Mouse (Mus musculus) layer of hippocampus, adult 18-20 months (tissue): Measurements from ENCODE around the gene Pkhd1. TPM values are rescaled to one million over a fixed set of nuclear protein-coding genes. Genes with fewer than 3 reads are reported as not detected.
"Not testable (repeated sequence)": the region's sequence is repeated elsewhere in the genome, so short reads cannot be mapped to it uniquely, and the experiment has no call there.

Experiments used
- DNase-seq, 2 experiments: peaks; one replicate each; pipeline ENCODE4 v3.0.0; 2022; ENCODE audit warnings: low spot score in 2 of 2
- total RNA-seq, 2 experiments: library from RNA; stranded (reverse); gene quantifications; 2 replicates each; pipeline ENCODE4 v1.2.3; 2021

Pkhd1 gene
- total RNA-seq, 2 experiments from 2014 or later: 0.02 to 0.20 TPM

- no peak for DNase-seq
Measured at GRCm38 (mm10) chr1:20302187-20302942, 315.5 kb downstream of the Pkhd1 start.

GRCm38 (mm10) chr1:20301631-20302030 is 316.2 kb downstream of the Pkhd1 start:
- peak; percentile 61 to 82 for DNase-seq

GRCm38 (mm10) chr1:20288696-20289095 is 329.2 kb downstream of the Pkhd1 start:
- no peak for DNase-seq

GRCm38 (mm10) chr1:20260403-20260802 is 357.5 kb downstream of the Pkhd1 start:
- DNase-seq: no peak

GRCm38 (mm10) chr1:20248169-20248568 is 369.7 kb downstream of the Pkhd1 start:
- no peak for DNase-seq

GRCm38 (mm10) chr1:20216681-20217080 is 401.2 kb downstream of the Pkhd1 start:
- no peak for DNase-seq

GRCm38 (mm10) chr1:20190444-20190843 is 427.4 kb downstream of the Pkhd1 start:
- DNase-seq: no peak

- DNase-seq: no peak
Measured at GRCm38 (mm10) chr1:20180157-20180556, 437.7 kb downstream of the Pkhd1 start.

- no peak for DNase-seq
Measured at GRCm38 (mm10) chr1:20171199-20171598, 446.7 kb downstream of the Pkhd1 start.

- not testable (repeated sequence) for DNase-seq
Measured at GRCm38 (mm10) chr1:20150627-20151026, 467.2 kb downstream of the Pkhd1 start.

- DNase-seq: no peak
Measured at GRCm38 (mm10) chr1:20150016-20150415, 467.8 kb downstream of the Pkhd1 start.

- DNase-seq: no peak
Measured at GRCm38 (mm10) chr1:20136205-20136604, 481.7 kb downstream of the Pkhd1 start.

- no peak for DNase-seq
Measured at GRCm38 (mm10) chr1:20135065-20135618, 482.7 kb downstream of the Pkhd1 start.

GRCm38 (mm10) chr1:20133636-20134035 is 484.2 kb downstream of the Pkhd1 start:
- DNase-seq: no peak

GRCm38 (mm10) chr1:20131786-20132596 is 485.9 kb downstream of the Pkhd1 start:
- no peak for DNase-seq

GRCm38 (mm10) chr1:20117331-20117730 is 500.5 kb downstream of the Pkhd1 start:
- DNase-seq: no peak

GRCm38 (mm10) chr1:20069733-20070132 is 548.1 kb downstream of the Pkhd1 start:
- DNase-seq: peak; percentile 54 to 83

- DNase-seq: no peak
Measured at GRCm38 (mm10) chr1:20058245-20058644, 559.6 kb downstream of the Pkhd1 start.

- peak in 1 of 2 experiments; percentile 42 for DNase-seq
Measured at GRCm38 (mm10) chr1:20039389-20039788, 578.5 kb downstream of the Pkhd1 start.

- no peak for DNase-seq
Measured at GRCm38 (mm10) chr1:20035277-20035676, 582.6 kb downstream of the Pkhd1 start.

- no peak for DNase-seq
Measured at GRCm38 (mm10) chr1:20018198-20018925, 599.5 kb downstream of the Pkhd1 start.
